Mouse (Mus musculus) E14TG2a.4 (cell line): Measurements from ENCODE around the gene Cxcl16.

Experiments used
- CTCF ChIP-seq: conservative IDR thresholded peaks from 2 replicates; pipeline ENCODE4 v1.5.1; 2014; ENCODE audit warnings: low read length
- NANOG ChIP-seq: IDR thresholded peaks from 2 replicates; pipeline ENCODE4 v1.6.1; 2014; ENCODE audit warnings: borderline replicate concordance, low read length, mixed read lengths
- POU5F1 ChIP-seq: IDR thresholded peaks from 2 replicates; pipeline ENCODE4 v1.6.1; 2014; ENCODE audit warnings: low read length, borderline replicate concordance

DNA sequence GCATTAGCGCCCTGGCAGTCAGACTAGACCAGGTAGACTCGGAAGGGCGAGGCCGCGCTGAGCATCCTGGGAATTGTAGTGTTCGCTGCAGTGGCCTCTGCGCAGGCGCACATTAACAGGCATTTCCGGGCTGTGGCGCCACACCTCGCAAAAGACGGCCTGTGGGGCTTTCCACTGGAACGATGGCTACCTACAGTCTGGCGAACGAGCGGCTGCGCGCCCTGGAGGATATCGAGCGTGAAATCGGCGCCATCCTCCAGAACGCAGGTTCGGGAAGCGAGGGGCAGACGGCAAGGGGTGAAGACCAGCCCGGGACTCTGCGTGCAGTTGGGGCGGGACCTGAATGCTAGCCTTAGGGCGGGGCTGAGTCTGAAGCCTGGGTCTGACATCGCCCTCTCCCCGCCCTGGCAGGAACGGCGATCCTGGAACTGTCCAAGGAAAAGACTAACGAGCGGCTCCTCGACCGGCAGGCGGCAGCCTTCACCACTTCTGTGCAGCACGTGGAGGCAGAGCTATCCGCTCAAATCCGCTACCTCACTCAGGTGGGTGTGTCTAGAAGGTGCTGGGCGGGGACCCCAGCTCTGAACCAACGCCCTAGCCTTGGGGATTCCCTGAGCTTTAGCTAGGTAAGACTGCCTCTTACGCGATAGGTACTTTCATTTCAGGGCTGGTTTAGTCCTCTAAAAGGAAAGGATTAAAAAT lies 7.8 kb downstream of the Cxcl16 start, which contains the start of gene Med11:
- TF ChIP-seq CTCF = peak; percentile 56
- TF ChIP-seq POU5F1 = no peak
- no peak for TF ChIP-seq NANOG
